Mouse (Mus musculus) right cerebral cortex, postnatal 14 days (tissue): Measurements from ENCODE around the gene Pxt1.
A peak's percentile ranks its signal among the peaks of the same experiment; 100 is the strongest.

ENCODE experiments used
- DNase-seq: peaks from one replicate; pipeline ENCODE4 v3.0.0; 2022

The Pxt1 gene

GRCm38 (mm10) chr17:28947011-28947939 is 3.6 kb upstream of the Pxt1 start:
- DNase-seq: no peak

- no peak for DNase-seq
Measured at GRCm38 (mm10) chr17:28944481-28944880, 841 bp upstream of the Pxt1 start.

GRCm38 (mm10) chr17:28942101-28942500 is 1.5 kb downstream of the Pxt1 start:
- DNase-seq: no peak

GRCm38 (mm10) chr17:28940776-28941555 is 2.7 kb downstream of the Pxt1 start:
- DNase-seq: no peak

- peak; percentile 57 for DNase-seq
Measured at GRCm38 (mm10) chr17:28936622-28937345, 6.9 kb downstream of the Pxt1 start.

- DNase-seq: no peak
Measured at GRCm38 (mm10) chr17:28936133-28936532, 7.5 kb downstream of the Pxt1 start.

GRCm38 (mm10) chr17:28934120-28934916 is 9.3 kb downstream of the Pxt1 start:
- no peak for DNase-seq

- no peak for DNase-seq
Measured at GRCm38 (mm10) chr17:28932274-28932673, 11.4 kb downstream of the Pxt1 start.

GRCm38 (mm10) chr17:28931436-28932211 is 12.0 kb downstream of the Pxt1 start:
- DNase-seq: no peak

- DNase-seq: peak; percentile 69
Measured at GRCm38 (mm10) chr17:28930392-28931074, 13.1 kb downstream of the Pxt1 start.

GRCm38 (mm10) chr17:28929369-28929768 is 14.3 kb downstream of the Pxt1 start:
- DNase-seq: no peak

- DNase-seq: no peak
Measured at GRCm38 (mm10) chr17:28928004-28928403, 15.6 kb downstream of the Pxt1 start.

GRCm38 (mm10) chr17:28926866-28927635 is 16.6 kb downstream of the Pxt1 start:
- peak; percentile 59 for DNase-seq

GRCm38 (mm10) chr17:28926380-28926779 is 17.3 kb downstream of the Pxt1 start:
- DNase-seq: peak; percentile 82

GRCm38 (mm10) chr17:28924957-28925595 is 18.6 kb downstream of the Pxt1 start:
- DNase-seq: no peak

- no peak for DNase-seq
Measured at GRCm38 (mm10) chr17:28922096-28922495, 21.5 kb downstream of the Pxt1 start.

GRCm38 (mm10) chr17:28921086-28921485 is 22.6 kb downstream of the Pxt1 start:
- DNase-seq: no peak

- no peak for DNase-seq
Measured at GRCm38 (mm10) chr17:28916520-28916919, 27.1 kb downstream of the Pxt1 start.

- no peak for DNase-seq
Measured at GRCm38 (mm10) chr17:28915060-28915628, 28.5 kb downstream of the Pxt1 start, which contains the start of gene 4930539E08Rik. TSS of gene 4930539E08Rik (minus strand) at chr17:28915324.
